ENCODE assay signal across 21 mouse cellular contexts in genomic region chr10:8121895-8122294, GRCm38 (mm10).
"Had no signal": no experiment of that assay in that cellular context is flagged by ENCODE, and none has a peak within 500 bp of the region (broad histone marks: within the 10 kb centered on the region; RNA-seq: fewer than 3 reads in every experiment).

No protein-coding gene starts in this region.

- H3K27me3 ChIP-seq: limb, embryonic 13.5 days; midbrain, embryonic 12.5 days; midbrain, embryonic 15.5 days; neural tube, embryonic 13.5 days; stomach, embryonic 15.5 days had no signal

- H3K9me3 ChIP-seq: limb, embryonic 10.5 days; limb, embryonic 13.5 days; midbrain, embryonic 12.5 days; midbrain, embryonic 15.5 days; neural tube, embryonic 13.5 days; stomach, embryonic 15.5 days had no signal

- H3K27ac ChIP-seq: kidney, postnatal 0 days; layer of hippocampus, adult 2 months; limb, embryonic 10.5 days; limb, embryonic 13.5 days; liver, embryonic 14.5 days; macrophage; midbrain, embryonic 12.5 days; midbrain, embryonic 15.5 days; neural tube, embryonic 13.5 days; stomach, embryonic 15.5 days had no signal

- H3K4me1 ChIP-seq: limb, embryonic 10.5 days; limb, embryonic 13.5 days; midbrain, embryonic 12.5 days; midbrain, embryonic 15.5 days; neural tube, embryonic 13.5 days; stomach, embryonic 15.5 days had no signal

- H3K4me3 ChIP-seq: layer of hippocampus, adult 2 months; limb, embryonic 10.5 days; limb, embryonic 13.5 days; midbrain, embryonic 12.5 days; midbrain, embryonic 15.5 days; myocyte; neural tube, embryonic 13.5 days; stomach, embryonic 15.5 days had no signal

- DNase-seq: kidney, adult 18-20 months; kidney, postnatal 25 days; layer of hippocampus, adult 9-11 months; lung, embryonic 14.5 days; retina, postnatal 1 day; right cerebral cortex, postnatal 25 days; spleen, adult 18-20 months; thymus, postnatal 25 days had no signal

- H3K4me2 ChIP-seq: limb, embryonic 13.5 days; lung, embryonic 14.5 days; midbrain, embryonic 12.5 days; midbrain, embryonic 15.5 days; neural tube, embryonic 13.5 days; stomach, embryonic 15.5 days had no signal

- ATAC-seq: intestine, embryonic 16.5 days; lung, postnatal 0 days; midbrain, embryonic 15.5 days had no signal

- H3K36me3 ChIP-seq: limb, embryonic 10.5 days; limb, embryonic 13.5 days; midbrain, embryonic 12.5 days; midbrain, embryonic 15.5 days; neural tube, embryonic 13.5 days; stomach, embryonic 15.5 days had no signal

- H3K9ac ChIP-seq: limb, embryonic 13.5 days; liver, embryonic 14.5 days; lung, embryonic 14.5 days; midbrain, embryonic 12.5 days; midbrain, embryonic 15.5 days; neural tube, embryonic 13.5 days; stomach, embryonic 15.5 days had no signal
